Mouse (Mus musculus) midbrain, embryonic 12.5 days (tissue): Measurements from ENCODE around the gene Gm9767. TPM values are rescaled to one million over a fixed set of nuclear protein-coding genes. Genes with fewer than 3 reads are reported as not detected.

Experiments
- ATAC-seq: fragments of 200-750 bp; cut with Nextera tagmentation; 2 replicates; pipeline ENCODE4 v1.8.0; 2017; ENCODE audit warnings: low read depth, moderate TSS enrichment, moderate library complexity; ENCODE audit not compliant: low FRiP score
- H3K27ac ChIP-seq: fragments of 300-500 bp; sonication (generic); replicated peaks from 2 replicates; pipeline ENCODE4 v1.5.1; 2016; ENCODE audit warnings: mild to moderate bottlenecking
- H3K27me3 ChIP-seq: fragments of 300-500 bp; sonication (generic); 2 replicates; pipeline ENCODE4 v1.6.1; 2016; ENCODE audit warnings: mild to moderate bottlenecking
- H3K36me3 ChIP-seq: fragments of 300-500 bp; sonication (generic); 2 replicates; pipeline ENCODE4 v1.6.1; 2016
- H3K4me1 ChIP-seq: fragments of 300-500 bp; sonication (generic); 2 replicates; pipeline ENCODE4 v1.6.1; 2016
- H3K4me2 ChIP-seq: fragments of 300-500 bp; sonication (generic); replicated peaks from 2 replicates; pipeline ENCODE4 v1.6.1; 2016; ENCODE audit warnings: mild to moderate bottlenecking, moderate library complexity
- H3K4me3 ChIP-seq: fragments of 300-500 bp; sonication (generic); 2 replicates; pipeline ENCODE4 v1.5.1; 2016; ENCODE audit warnings: mild to moderate bottlenecking
- H3K9ac ChIP-seq: fragments of 300-500 bp; sonication (generic); replicated peaks from 2 replicates; pipeline ENCODE4 v1.6.1; 2016; ENCODE audit warnings: mild to moderate bottlenecking, moderate library complexity
- H3K9me3 ChIP-seq: fragments of 300-500 bp; sonication (generic); 2 replicates; pipeline ENCODE4 v1.6.1; 2016; ENCODE audit warnings: mild to moderate bottlenecking
- whole genome bisulfite sequencing: fragments of 180-500 bp; shearing (Covaris S2); methylation state at CpG from one replicate; pipeline ENCODE4 v1.1.7; 2016; 5-methylcytosine and 5-hydroxymethylcytosine counted together
- polyA plus RNA-seq: library from polyadenylated mRNA; unstranded; fragments of >200 nt; fragmentation: Nextera tagmentation; extraction: Ambion mirVana; gene quantifications from 2 replicates; pipeline ENCODE4 v1.2.1, GENCODE M21; 2016

Gene Gm9767
- polyA plus RNA-seq, 1 experiment from 2014 or later: 0.71 TPM

- Histone ChIP-seq H3K4me1 (no peaks in the 10 kb centered on the region), H3K9me3 (no peaks in the 10 kb centered on the region), H3K4me3 (no peak overlapping the region), H3K27ac (no peak overlapping the region), H3K4me2 (no peak overlapping the region), H3K27me3 (no peaks in the 10 kb centered on the region), H3K36me3 (no peaks in the 10 kb centered on the region), H3K9ac (no peak overlapping the region)
- no peak for ATAC-seq
- WGBS: 79% methylated on average over 4 of the region's 4 CpGs
These were observed 36.4 kb downstream of the Gm9767 start for GRCm38 (mm10) chr10:26114409-26114808.

GRCm38 (mm10) chr10:26119067-26119821 is 41.2 kb downstream of the Gm9767 start:
- Histone ChIP-seq H3K27me3 (no peaks in the 10 kb centered on the region), H3K27ac (no peak overlapping the region), H3K36me3 (no peaks in the 10 kb centered on the region), H3K9me3 (no peaks in the 10 kb centered on the region), H3K4me2 (no peak overlapping the region), H3K4me1 (no peaks in the 10 kb centered on the region), H3K9ac (no peak overlapping the region), H3K4me3 (no peak overlapping the region)
- WGBS: 85% methylated on average over 6 of the region's 6 CpGs
- no peak for ATAC-seq

- Histone ChIP-seq H3K27ac (no peak overlapping the region), H3K4me2 (no peak overlapping the region), H3K9me3 (no peaks in the 10 kb centered on the region), H3K4me1 (no peaks in the 10 kb centered on the region), H3K27me3 (no peaks in the 10 kb centered on the region), H3K4me3 (no peak overlapping the region), H3K36me3 (no peaks in the 10 kb centered on the region), H3K9ac (no peak overlapping the region)
- WGBS: 77% methylated on average over 1 of the region's 1 CpGs
- ATAC-seq: no peak
These were observed 41.7 kb downstream of the Gm9767 start for GRCm38 (mm10) chr10:26119822-26120183.

Other genes with a start within 250 kb of the Gm9767 start
- 22.1 and 29.5 TPM in 2 replicates for gene Tmem200a, start 797 bp downstream of the Gm9767 start, polyA plus RNA-seq
- 0.77 and 3.6 TPM in 2 replicates for gene Samd3, start 151.5 kb downstream of the Gm9767 start, polyA plus RNA-seq